Mouse (Mus musculus) left cerebral cortex, postnatal 14 days (tissue): Measurements from ENCODE around the gene Tuba1b. TPM values are rescaled to one million over a fixed set of nuclear protein-coding genes. Genes with fewer than 3 reads are reported as not detected.
A peak's percentile ranks its signal among the peaks of the same experiment; 100 is the strongest.

Experiments used
- DNase-seq, 2 experiments: peaks; one replicate each; pipeline ENCODE4 v3.0.0; 2021 to 2022; ENCODE audit warnings: low spot score in 2 of 2, mixed read lengths in 1 of 2
- intact Hi-C: fragments of 180-260 bp; cut with DNase I; formaldehyde crosslinking; loops from one replicate; pipeline ENCODE4 v1.15.1; 2025
- long read RNA-seq, 2 experiments: library from polyadenylated mRNA; stranded (forward); transcript quantifications; one replicate each; pipeline ENCODE4 v2.0.0; 2021
- total RNA-seq, 2 experiments: library from RNA; stranded (reverse); gene quantifications; 2 replicates each; pipeline ENCODE4 v1.2.3; 2021

Gene Tuba1b
- 100 to 1,000 TPM; 689 to 750 TPM for total RNA-seq
- long read RNA-seq, experiment 1, transcript Tuba1b-201 (4 exons, 1,743 nt) = major isoform, 1,583 of 1,722 reads
- long read RNA-seq, experiment 1, partial matches to known transcripts = 21 of 1,722 reads
- long read RNA-seq, experiment 1, other reads (novel, unspliced or antisense) = 118 of 1,722 reads
- long read RNA-seq, experiment 2, transcript Tuba1b-201 (4 exons, 1,743 nt) = major isoform, 1,347 of 1,428 reads
- long read RNA-seq, experiment 2, partial matches to known transcripts = 72 of 1,428 reads
- long read RNA-seq, experiment 2, other reads (novel, unspliced or antisense) = 9 of 1,428 reads

GRCm38 (mm10) chr15:98934217-98934839, at the start of gene Tuba1b:
TSS of gene Tuba1b (minus strand) at chr15:98934565.
- intact Hi-C loops = loop anchor here (2.0 kb wide), 1 partner anchor 58 kb away; no protein-coding TSS in a partner anchor
- DNase-seq = peak; percentile 93 to 94

GRCm38 (mm10) chr15:98983431-98984081, 49.2 kb upstream of the Tuba1b start:
- no peak for DNase-seq
- intact Hi-C loops = no loop called here

- intact Hi-C loops = no loop called here
- DNase-seq = no peak
Observed at GRCm38 (mm10) chr15:98982100-98982499, 47.7 kb upstream of the Tuba1b start.

GRCm38 (mm10) chr15:98980012-98980614, 45.7 kb upstream of the Tuba1b start:
- intact Hi-C loops = no loop called here
- no peak for DNase-seq

GRCm38 (mm10) chr15:98978409-98979172, 44.2 kb upstream of the Tuba1b start:
- intact Hi-C loops = no loop called here
- DNase-seq = no peak

- DNase-seq = peak; percentile 74 to 84
- intact Hi-C loops = no loop called here
Observed at GRCm38 (mm10) chr15:98977759-98978408, 43.5 kb upstream of the Tuba1b start.

GRCm38 (mm10) chr15:98976763-98977758, 42.7 kb upstream of the Tuba1b start:
- intact Hi-C loops = no loop called here
- peak in 1 of 2 experiments; percentile 48 for DNase-seq

- intact Hi-C loops = no loop called here
- DNase-seq = no peak
Observed at GRCm38 (mm10) chr15:98973015-98973614, 38.8 kb upstream of the Tuba1b start.

GRCm38 (mm10) chr15:98971576-98972320, 37.4 kb upstream of the Tuba1b start:
- DNase-seq = peak in 1 of 2 experiments; percentile 76
- intact Hi-C loops = loop anchor here (2.0 kb wide), 1 partner anchor 17 kb away; no protein-coding TSS in a partner anchor

GRCm38 (mm10) chr15:98971111-98971510, 36.7 kb upstream of the Tuba1b start:
- intact Hi-C loops = loop anchor here (2.0 kb wide), 1 partner anchor 16 kb away; no protein-coding TSS in a partner anchor
- peak; percentile 77 to 93 for DNase-seq

- DNase-seq = no peak
- intact Hi-C loops = loop anchor here (2.0 kb wide), 1 partner anchor 15 kb away; no protein-coding TSS in a partner anchor
Observed at GRCm38 (mm10) chr15:98969372-98970101, 35.2 kb upstream of the Tuba1b start.

GRCm38 (mm10) chr15:98968701-98969371, 34.5 kb upstream of the Tuba1b start:
- peak in 1 of 2 experiments; percentile 82 for DNase-seq
- intact Hi-C loops = no loop called here

GRCm38 (mm10) chr15:98959531-98959930, 25.2 kb upstream of the Tuba1b start:
- no peak for DNase-seq
- intact Hi-C loops = no loop called here

GRCm38 (mm10) chr15:98958901-98959420, 24.6 kb upstream of the Tuba1b start:
- DNase-seq = no peak
- intact Hi-C loops = no loop called here

GRCm38 (mm10) chr15:98957475-98957874, 23.1 kb upstream of the Tuba1b start:
- intact Hi-C loops = no loop called here
- peak in 1 of 2 experiments; percentile 68 for DNase-seq
